ENCODE assay signal across 24 mouse cellular contexts in genomic region chr9:95588070-95588469, GRCm38 (mm10). TPM values are rescaled to one million over a fixed set of nuclear protein-coding genes. Genes with fewer than 3 reads are reported as not detected.
DNase-seq lines count a peak whose midpoint lies in the region; ATAC-seq and TF ChIP-seq lines count a peak whose summit lies in the region.
"Had no signal": no experiment of that assay in that cellular context is flagged by ENCODE, and none has a peak within 500 bp of the region (broad histone marks: within the 10 kb centered on the region; RNA-seq: fewer than 3 reads in every experiment).

No protein-coding gene starts in this region.

- WGBS in liver, embryonic 11.5 days = 87% methylated on average over 7 of the region's 7 CpGs
- 81% methylated on average over 7 of the region's 7 CpGs for WGBS in liver, postnatal 0 days (ENCODE audit: insufficient replicate concordance)
- WGBS in liver, embryonic 14.5 days (ENCODE audit: insufficient replicate concordance) = 75% methylated on average over 7 of the region's 7 CpGs

- H3K9ac ChIP-seq in liver, embryonic 11.5 days (ENCODE audit: low read depth, low read length) = no peak overlapping the region
- H3K9ac ChIP-seq in liver, postnatal 0 days (replicated peaks) = no peak overlapping the region
- no peak overlapping the region for H3K9ac ChIP-seq in liver, embryonic 14.5 days (replicated peaks)
- H3K9ac ChIP-seq: embryonic facial prominence, embryonic 12.5 days; forebrain, embryonic 13.5 days; hindbrain, embryonic 15.5 days had no signal

- no peak for DNase-seq in liver, embryonic 11.5 days (ENCODE audit: low spot score)
- DNase-seq in liver, postnatal 0 days = no peak
- DNase-seq in A20 (ENCODE audit: low read depth, low spot score) (peak; percentile 11), ES-CJ7 (ENCODE audit: low read depth, low spot score) (peak; percentile 64)
- DNase-seq in liver, embryonic 14.5 days (ENCODE audit: low read depth in 3 of 3, low spot score in 3 of 3) = no peak
- DNase-seq in adrenal gland, adult 18-20 months (ENCODE audit: low spot score in 2 of 2) = no peak
- DNase-seq: adrenal gland, adult 8-10 months; adrenal gland, postnatal 36 days; B cell, adult 2 months; cerebellum, adult 8-10 months; cerebellum, postnatal 14 days; embryo, embryonic 11 days; gastrocnemius, postnatal 10 days; heart, adult 2 months had no signal

- H3K9me3 ChIP-seq in liver, embryonic 11.5 days (ENCODE audit: control insufficient read depth, low read length) = no peaks in the 10 kb centered on the region
- H3K9me3 ChIP-seq in liver, postnatal 0 days (ENCODE audit: low read length) = no peaks in the 10 kb centered on the region
- H3K9me3 ChIP-seq in liver, embryonic 14.5 days (ENCODE audit: control insufficient read depth, low read length) = no peaks in the 10 kb centered on the region
- H3K9me3 ChIP-seq: embryonic facial prominence, embryonic 12.5 days; forebrain, embryonic 13.5 days; hindbrain, embryonic 15.5 days had no signal

- no peak overlapping the region for H3K27ac ChIP-seq in liver, embryonic 11.5 days (ENCODE audit: low read depth, low read length)
- no peak overlapping the region for H3K27ac ChIP-seq in liver, postnatal 0 days (ENCODE audit: low read depth)
- H3K27ac ChIP-seq in liver, embryonic 14.5 days = no peak overlapping the region
- H3K27ac ChIP-seq: embryonic facial prominence, embryonic 12.5 days; forebrain, embryonic 13.5 days; heart, adult 2 months; hindbrain, embryonic 10.5 days; hindbrain, embryonic 15.5 days had no signal

- H3K36me3 ChIP-seq in liver, embryonic 11.5 days (ENCODE audit: control insufficient read depth, insufficient read depth, low read length) = no peaks in the 10 kb centered on the region
- H3K36me3 ChIP-seq in liver, postnatal 0 days (replicated peaks; ENCODE audit: insufficient read depth, low read length) = no peaks in the 10 kb centered on the region
- no peaks in the 10 kb centered on the region for H3K36me3 ChIP-seq in liver, embryonic 14.5 days (replicated peaks; ENCODE audit: control insufficient read depth, insufficient read depth, low read depth)
- H3K36me3 ChIP-seq: embryonic facial prominence, embryonic 12.5 days; hindbrain, embryonic 10.5 days; hindbrain, embryonic 15.5 days had no signal

- no peak for TF ChIP-seq EP300 in liver, postnatal 0 days (IDR thresholded peaks at IDR 0.05; ENCODE audit: low read depth)
- TF ChIP-seq EP300 in liver, embryonic 14.5 days (IDR thresholded peaks at IDR 0.05; ENCODE audit: low read depth) = no peak

- no peak for TF ChIP-seq CTCF in liver, postnatal 0 days (IDR thresholded peaks at IDR 0.05; ENCODE audit: low read depth)
- TF ChIP-seq CTCF in liver, embryonic 14.5 days (IDR thresholded peaks at IDR 0.05; ENCODE audit: low read depth) = no peak

- H3K27me3 ChIP-seq in liver, embryonic 11.5 days (replicated peaks; ENCODE audit: control insufficient read depth, insufficient read depth, low read length) = 0 out of 2 replicates have a peak, but pooled peaks cover 3% of the 10 kb centered on the region
- H3K27me3 ChIP-seq in liver, postnatal 0 days (ENCODE audit: insufficient read depth, low read length) = no peaks in the 10 kb centered on the region
- H3K27me3 ChIP-seq in liver, embryonic 14.5 days (ENCODE audit: control insufficient read depth, insufficient read depth, low read length) = no peaks in the 10 kb centered on the region; the same call in 1 of the 2 replicates
- H3K27me3 ChIP-seq: embryonic facial prominence, embryonic 12.5 days; hindbrain, embryonic 15.5 days had no signal

- 0 out of 2 replicates have a peak, but pooled peaks have one; percentile 34 for ATAC-seq in liver, embryonic 11.5 days (replicated peaks; ENCODE audit: low FRiP score)
- no peak for ATAC-seq in liver, postnatal 0 days
- 0 out of 2 replicates have a peak, but pooled peaks have one; percentile 15 for ATAC-seq in liver, embryonic 14.5 days (ENCODE audit: insufficient read depth)
- ATAC-seq: CD4-positive, CD25-positive, alpha-beta regulatory T cell, adult 4 months; forebrain, embryonic 13.5 days; inflammation-experienced regulatory T-cells, adult 6 months; intestine, postnatal 0 days had no signal

- H3K4me3 ChIP-seq in liver, embryonic 11.5 days (ENCODE audit: low read depth, low read length) = no peak overlapping the region
- no peak overlapping the region for H3K4me3 ChIP-seq in liver, postnatal 0 days (ENCODE audit: low read depth, low read length)
- H3K4me3 ChIP-seq in liver, embryonic 14.5 days (ENCODE audit: insufficient read depth in 1 of 2, low read depth in 2 of 2, low read length in 2 of 2) = no peak overlapping the region
- H3K4me3 ChIP-seq: embryonic facial prominence, embryonic 12.5 days; forebrain, embryonic 13.5 days; heart, adult 2 months; hindbrain, embryonic 10.5 days; hindbrain, embryonic 15.5 days had no signal

- H3K4me2 ChIP-seq in liver, embryonic 11.5 days = no peak overlapping the region
- H3K4me2 ChIP-seq in liver, postnatal 0 days (ENCODE audit: low read depth, low read length) = no peak overlapping the region
- H3K4me2 ChIP-seq in liver, embryonic 14.5 days (ENCODE audit: low read depth) = no peak overlapping the region
- H3K4me2 ChIP-seq: embryonic facial prominence, embryonic 12.5 days; forebrain, embryonic 13.5 days; heart, embryonic 11.5 days; hindbrain, embryonic 15.5 days had no signal

- H3K4me1 ChIP-seq in liver, embryonic 11.5 days (replicated peaks; ENCODE audit: control insufficient read depth, insufficient read depth, low read length) = no peaks in the 10 kb centered on the region
- H3K4me1 ChIP-seq in liver, postnatal 0 days (ENCODE audit: insufficient read depth) = no peaks in the 10 kb centered on the region; the same call in 1 of the 2 replicates
- H3K4me1 ChIP-seq in liver, embryonic 14.5 days (replicated peaks; ENCODE audit: control insufficient read depth in 2 of 2, insufficient read depth in 2 of 2, low read length in 1 of 2) = peaks cover 0 to 3% of the 10 kb centered on the region in 2 experiments; a peak in 1 of 4 replicates
- H3K4me1 ChIP-seq: embryonic facial prominence, embryonic 12.5 days; forebrain, embryonic 13.5 days; hindbrain, embryonic 10.5 days; hindbrain, embryonic 15.5 days had no signal

RNA-seq across cellular contexts. Expression of gene Paqr9, which starts 28.6 kb away (rescaled TPM):
- polyA plus RNA-seq in liver, embryonic 11.5 days (2014; fragmentation: Nextera tagmentation; extraction: Ambion mirVana) = 13.8 and 14.4 TPM in 2 replicates
- polyA plus RNA-seq in liver, postnatal 0 days (2015; fragmentation: Nextera tagmentation; extraction: Ambion mirVana) = 63.6 and 68.7 TPM in 2 replicates
- polyA plus RNA-seq in liver, embryonic 14.5 days (2012; rRNA removed) = 11.9 and 12.2 TPM in 2 replicates
- polyA plus RNA-seq in liver, embryonic 14.5 days (2014; fragmentation: Nextera tagmentation; extraction: Ambion mirVana) = 7.5 and 10.7 TPM in 2 replicates
- 10 to 100 TPM in 1 of 2 experiments, 1 to 10 TPM in 1; 8.4 to 16.1 TPM for total RNA-seq in adrenal gland, adult 18-20 months (2021)
- polyA plus RNA-seq: inflammation-experienced regulatory T-cells, adult 6 months had no signal

RNA-seq across cellular contexts. Expression of gene Pcolce2, which starts 49.3 kb away (rescaled TPM):
- 14.0 and 15.1 TPM in 2 replicates for polyA plus RNA-seq in liver, embryonic 11.5 days (2014; fragmentation: Nextera tagmentation; extraction: Ambion mirVana)
- 15.7 and 20.6 TPM in 2 replicates for polyA plus RNA-seq in liver, postnatal 0 days (2015; fragmentation: Nextera tagmentation; extraction: Ambion mirVana)
- 0.57 and 1.4 TPM in 2 replicates for polyA plus RNA-seq in liver, embryonic 14.5 days (2012; rRNA removed)
- 6.7 and 6.9 TPM in 2 replicates for polyA plus RNA-seq in liver, embryonic 14.5 days (2014; fragmentation: Nextera tagmentation; extraction: Ambion mirVana)
- 1 to 10 TPM; 2.6 to 8.6 TPM for total RNA-seq in adrenal gland, adult 18-20 months (2021)
- total RNA-seq: common myeloid progenitor, adult 5-6 weeks; MEL had no signal

Comparison
In these comparisons a context has a peak if more than half of its experiments do, and no peak if none do; other contexts are left out.
1. DNase-seq: peak in A20 (single experiment) and ES-CJ7 (single experiment); none in liver, embryonic 11.5 days (single experiment), liver, postnatal 0 days (single experiment), liver, embryonic 14.5 days (0 of 3) and adrenal gland, adult 18-20 months (0 of 2).